Mouse (Mus musculus) testis, adult 2 months (tissue): Measurements from ENCODE around the gene Arhgef2. TPM values are rescaled to one million over a fixed set of nuclear protein-coding genes. Genes with fewer than 3 reads are reported as not detected.

Experiments used
- H3K27ac ChIP-seq: fragments of 200-500 bp; 2 replicates; pipeline ENCODE4 v1.5.1; 2012; ENCODE audit warnings: low read depth, low read length; ENCODE audit not compliant: control insufficient read depth, insufficient read depth
- H3K27me3 ChIP-seq: fragments of 200-500 bp; 2 replicates; pipeline ENCODE4 v1.6.1; 2012; ENCODE audit warnings: mild to moderate bottlenecking, low read length, moderate library complexity; ENCODE audit not compliant: control insufficient read depth, insufficient read depth
- H3K36me3 ChIP-seq: fragments of 200-500 bp; 2 replicates; pipeline ENCODE4 v1.6.1; 2012; ENCODE audit warnings: mild to moderate bottlenecking, low read length; ENCODE audit not compliant: control insufficient read depth, insufficient read depth
- H3K4me1 ChIP-seq: fragments of 200-500 bp; 2 replicates; pipeline ENCODE4 v1.6.1; 2012; ENCODE audit warnings: low read length; ENCODE audit not compliant: control insufficient read depth, insufficient read depth
- H3K4me3 ChIP-seq: fragments of 200-500 bp; 2 replicates; pipeline ENCODE4 v1.5.1; 2012; ENCODE audit warnings: low read depth, mild to moderate bottlenecking, low read length, moderate library complexity, mixed read lengths; ENCODE audit not compliant: control insufficient read depth
- CTCF ChIP-seq: fragments of 200-500 bp; IDR thresholded peaks from 2 replicates; pipeline ENCODE4 v1.5.1; 2012; ENCODE audit warnings: low read depth, mild to moderate bottlenecking, inconsistent platforms, low read length, moderate library complexity; ENCODE audit not compliant: control insufficient read depth, insufficient read depth, insufficient replicate concordance
- POLR2A ChIP-seq: fragments of 200-500 bp; IDR thresholded peaks from 2 replicates; pipeline ENCODE4 v1.6.1; 2012; ENCODE audit warnings: low read depth, mild to moderate bottlenecking, inconsistent platforms, low read length, moderate library complexity; ENCODE audit not compliant: control insufficient read depth
- polyA plus RNA-seq: library from polyadenylated mRNA; depleted of rRNA; stranded (reverse); fragments of >200 nt; gene quantifications from 2 replicates; pipeline ENCODE4 v1.2.3, GENCODE M21; 2012

Arhgef2 gene
- polyA plus RNA-seq, 1 experiment: 512 TPM

DNA sequence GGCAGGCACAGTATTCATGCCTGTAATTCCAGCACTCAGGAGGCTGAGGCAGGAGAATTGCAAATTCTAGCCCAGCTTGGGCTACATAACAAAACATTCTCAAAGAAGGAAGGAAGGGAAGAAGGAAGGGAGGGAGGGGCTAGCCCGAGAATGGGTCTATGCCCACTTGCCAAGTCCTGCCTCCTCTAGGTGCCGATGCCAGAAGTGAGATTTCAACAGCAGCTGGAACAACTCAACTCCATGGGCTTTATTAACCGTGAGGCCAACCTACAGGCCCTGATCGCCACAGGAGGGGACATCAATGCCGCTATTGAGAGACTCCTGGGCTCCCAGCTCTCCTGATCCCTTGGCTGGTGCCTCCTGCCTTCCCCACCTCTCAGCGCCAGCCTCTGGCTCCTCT lies 37.9 kb upstream of the Arhgef2 start:
- no peak for TF ChIP-seq POLR2A
- TF ChIP-seq CTCF: no peak
- H3K36me3 ChIP-seq: peaks cover 6% of the 10 kb centered on the region
- no peaks in the 10 kb centered on the region for H3K27me3 ChIP-seq
- H3K4me1 ChIP-seq: no peaks in the 10 kb centered on the region
- H3K27ac ChIP-seq: no peak overlapping the region
- no peak overlapping the region for H3K4me3 ChIP-seq

DNA sequence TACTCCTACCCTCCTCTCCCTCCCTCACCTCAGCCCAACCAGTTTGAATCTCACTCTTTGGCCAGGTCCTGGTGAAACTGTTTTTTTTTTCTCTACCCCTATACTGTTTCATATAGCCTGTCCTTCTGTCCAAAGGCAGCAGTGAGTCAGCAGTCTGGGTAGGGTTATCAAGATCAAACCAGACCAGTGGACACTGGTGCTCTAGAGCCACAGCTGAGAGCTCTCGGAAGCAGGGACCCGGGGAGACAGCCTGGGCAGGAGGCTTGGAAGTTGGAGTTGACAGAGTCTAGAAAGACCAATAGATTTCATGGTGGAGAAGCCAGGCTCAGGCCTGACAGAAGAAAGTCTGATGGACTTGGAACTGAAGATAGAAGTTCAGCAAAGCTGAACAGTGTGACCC lies 37.2 kb upstream of the Arhgef2 start:
- Histone ChIP-seq H3K27ac (no peak overlapping the region), H3K27me3 (no peaks in the 10 kb centered on the region), H3K36me3 (peaks cover 6% of the 10 kb centered on the region), H3K4me1 (no peaks in the 10 kb centered on the region), H3K4me3 (no peak overlapping the region)
- TF ChIP-seq CTCF (no peak), POLR2A (no peak)

GRCm38 (mm10) chr3:88569093-88569492 lies 36.7 kb upstream of the Arhgef2 start:
- Histone ChIP-seq H3K4me1 (no peaks in the 10 kb centered on the region), H3K4me3 (no peak overlapping the region), H3K27ac (no peak overlapping the region), H3K27me3 (no peaks in the 10 kb centered on the region), H3K36me3 (peaks cover 6% of the 10 kb centered on the region)
- TF ChIP-seq CTCF (no peak), POLR2A (no peak)

DNA sequence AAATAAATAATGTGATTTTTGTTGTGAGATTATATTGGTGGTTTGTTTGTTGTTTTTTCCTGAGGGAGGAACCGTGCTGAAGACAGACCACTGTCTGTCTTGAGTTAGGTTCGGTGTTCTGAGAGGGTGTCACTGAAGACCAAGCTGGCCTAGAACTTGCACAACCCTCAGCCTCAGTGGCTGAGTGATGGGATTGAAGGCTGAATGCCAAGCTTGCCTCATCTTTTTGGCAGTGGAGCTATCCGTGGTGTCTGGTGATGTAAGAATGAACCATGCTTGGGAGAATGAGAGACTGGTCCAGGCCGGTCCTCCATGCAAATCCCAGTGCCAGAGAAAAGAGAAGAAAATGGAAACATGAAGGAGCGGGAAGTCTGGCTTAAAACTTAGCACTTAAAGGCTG lies 36.1 kb upstream of the Arhgef2 start:
- Histone ChIP-seq H3K27me3 (no peaks in the 10 kb centered on the region), H3K36me3 (peaks cover 1% of the 10 kb centered on the region), H3K27ac (no peak overlapping the region), H3K4me1 (no peaks in the 10 kb centered on the region), H3K4me3 (no peak overlapping the region)
- TF ChIP-seq CTCF (no peak), POLR2A (no peak)

- H3K4me1 ChIP-seq: no peaks in the 10 kb centered on the region
- TF ChIP-seq POLR2A: no peak
- no peak for TF ChIP-seq CTCF
- no peaks in the 10 kb centered on the region; the same call in 1 of the 2 replicates for H3K36me3 ChIP-seq
- H3K27me3 ChIP-seq: no peaks in the 10 kb centered on the region
- no peak overlapping the region for H3K4me3 ChIP-seq
- no peak overlapping the region for H3K27ac ChIP-seq
Measured at GRCm38 (mm10) chr3:88570341-88570740, 35.4 kb upstream of the Arhgef2 start.

- Histone ChIP-seq H3K27me3 (no peaks in the 10 kb centered on the region), H3K36me3 (no peaks in the 10 kb centered on the region), H3K27ac (no peak overlapping the region), H3K4me1 (no peaks in the 10 kb centered on the region), H3K4me3 (no peak overlapping the region)
- no peak for TF ChIP-seq CTCF
Measured at GRCm38 (mm10) chr3:88571856-88572255, 33.9 kb upstream of the Arhgef2 start.

- Histone ChIP-seq H3K27ac (no peak overlapping the region), H3K27me3 (no peaks in the 10 kb centered on the region)
- TF ChIP-seq CTCF: no peak
- TF ChIP-seq POLR2A: no peak
Measured at GRCm38 (mm10) chr3:88572835-88573234, 32.9 kb upstream of the Arhgef2 start.

DNA sequence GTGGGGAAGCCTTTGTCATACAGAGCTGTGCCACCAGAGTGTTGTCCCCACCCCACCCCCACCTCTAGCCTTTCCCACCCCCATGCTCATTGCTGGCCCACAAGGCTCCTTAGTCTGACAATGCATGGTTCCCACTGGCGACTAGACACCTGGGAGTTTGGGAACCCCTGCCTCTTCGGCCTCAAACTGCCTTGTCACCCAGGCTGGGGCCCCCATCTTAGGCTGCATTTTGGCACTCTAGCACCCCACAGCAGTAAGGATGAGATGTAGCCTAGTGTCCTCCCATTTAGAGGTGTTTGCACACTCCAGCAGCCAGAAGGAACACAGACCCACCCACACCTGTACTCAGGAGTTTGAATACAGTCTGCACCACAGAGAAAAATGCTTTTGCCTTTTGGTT lies 32.0 kb upstream of the Arhgef2 start:
- H3K27ac ChIP-seq: no peak overlapping the region
- no peak overlapping the region for H3K4me3 ChIP-seq
- TF ChIP-seq CTCF: no peak
- no peak for TF ChIP-seq POLR2A
- no peaks in the 10 kb centered on the region for H3K36me3 ChIP-seq
- no peaks in the 10 kb centered on the region for H3K27me3 ChIP-seq
- no peaks in the 10 kb centered on the region for H3K4me1 ChIP-seq

More at GRCm38 (mm10) chr3:88572835-88573234, 32.9 kb upstream of the Arhgef2 start:
- Histone ChIP-seq H3K4me1 (no peaks in the 10 kb centered on the region), H3K36me3 (no peaks in the 10 kb centered on the region), H3K4me3 (no peak overlapping the region)
